Mouse (Mus musculus): ENCODE measurements around the gene Kank1. TPM values are rescaled to one million over a fixed set of nuclear protein-coding genes. Genes with fewer than 3 reads are reported as not detected.
A peak's percentile ranks its signal among the peaks of the same experiment; 100 is the strongest.

The Kank1 gene
- polyA plus RNA-seq, 1 experiment from 2014 or later: 23.0 TPM

- no peak for ATAC-seq (ENCODE audit: insufficient read depth, low FRiP score, low read depth)
- Histone ChIP-seq H3K4me3 (replicated peaks) (no peak overlapping the region), H3K4me2 (no peak overlapping the region), H3K9ac (no peak overlapping the region), H3K4me1 (no peaks in the 10 kb centered on the region), H3K9me3 (no peaks in the 10 kb centered on the region), H3K36me3 (no peaks in the 10 kb centered on the region), H3K27ac (no peak overlapping the region), H3K27me3 (replicated peaks) (no peaks in the 10 kb centered on the region)
- 47% methylated on average over 7 of the region's 7 CpGs for WGBS
These were observed 87.5 kb downstream of the Kank1 start for GRCm38 (mm10) chr19:25324265-25324664.

GRCm38 (mm10) chr19:25325113-25326001, 88.6 kb downstream of the Kank1 start:
- Histone ChIP-seq H3K4me2 (no peak overlapping the region), H3K27ac (no peak overlapping the region), H3K4me3 (replicated peaks) (no peak overlapping the region), H3K9ac (no peak overlapping the region), H3K27me3 (replicated peaks) (no peaks in the 10 kb centered on the region), H3K4me1 (no peaks in the 10 kb centered on the region), H3K36me3 (no peaks in the 10 kb centered on the region), H3K9me3 (no peaks in the 10 kb centered on the region)
- WGBS: 70% methylated on average over 9 of the region's 9 CpGs
- peak; percentile 43; the same call in 1 of the 2 replicates for ATAC-seq (ENCODE audit: insufficient read depth, low FRiP score, low read depth)

- Histone ChIP-seq H3K9me3 (no peaks in the 10 kb centered on the region), H3K4me3 (replicated peaks) (no peak overlapping the region), H3K4me1 (no peaks in the 10 kb centered on the region), H3K36me3 (no peaks in the 10 kb centered on the region), H3K27me3 (replicated peaks) (no peaks in the 10 kb centered on the region), H3K27ac (no peak overlapping the region), H3K4me2 (no peak overlapping the region), H3K9ac (no peak overlapping the region)
- 65% methylated on average over 4 of the region's 4 CpGs for WGBS
- no peak for ATAC-seq (ENCODE audit: insufficient read depth, low FRiP score, low read depth)
These were observed 89.2 kb downstream of the Kank1 start for GRCm38 (mm10) chr19:25326002-25326300.

- 65% methylated on average over 6 of the region's 6 CpGs for WGBS
- ATAC-seq (ENCODE audit: insufficient read depth, low FRiP score, low read depth): no peak
These were observed 90.9 kb downstream of the Kank1 start for GRCm38 (mm10) chr19:25327633-25328032.

GRCm38 (mm10) chr19:25334360-25334759, 97.6 kb downstream of the Kank1 start:
- Histone ChIP-seq H3K9me3 (no peaks in the 10 kb centered on the region), H3K4me2 (no peak overlapping the region), H3K4me3 (replicated peaks) (no peak overlapping the region), H3K27me3 (replicated peaks) (no peaks in the 10 kb centered on the region), H3K4me1 (no peaks in the 10 kb centered on the region), H3K36me3 (no peaks in the 10 kb centered on the region), H3K9ac (no peak overlapping the region), H3K27ac (no peak overlapping the region)
- WGBS: 73% methylated on average over 3 of the region's 3 CpGs
- ATAC-seq (ENCODE audit: insufficient read depth, low FRiP score, low read depth): no peak

More at GRCm38 (mm10) chr19:25327633-25328032, 90.9 kb downstream of the Kank1 start:
- no peak overlapping the region for H3K4me3 ChIP-seq (replicated peaks)
- no peaks in the 10 kb centered on the region for H3K4me1 ChIP-seq
- no peaks in the 10 kb centered on the region for H3K36me3 ChIP-seq
- no peak overlapping the region for H3K27ac ChIP-seq
- H3K4me2 ChIP-seq: no peak overlapping the region
- H3K9ac ChIP-seq: no peak overlapping the region
- H3K27me3 ChIP-seq (replicated peaks): no peaks in the 10 kb centered on the region
- H3K9me3 ChIP-seq: no peaks in the 10 kb centered on the region

- Histone ChIP-seq H3K9me3 (no peaks in the 10 kb centered on the region), H3K4me2 (no peak overlapping the region), H3K36me3 (no peaks in the 10 kb centered on the region), H3K27ac (no peak overlapping the region), H3K4me3 (replicated peaks) (no peak overlapping the region), H3K4me1 (no peaks in the 10 kb centered on the region), H3K27me3 (replicated peaks) (no peaks in the 10 kb centered on the region), H3K9ac (no peak overlapping the region)
- 74% methylated on average over 8 of the region's 8 CpGs for WGBS
- no peak for ATAC-seq (ENCODE audit: insufficient read depth, low FRiP score, low read depth)
These were observed 100.0 kb downstream of the Kank1 start for GRCm38 (mm10) chr19:25336731-25337130.

GRCm38 (mm10) chr19:25340630-25341620, 104.2 kb downstream of the Kank1 start:
- H3K4me2 ChIP-seq: no peak overlapping the region
- no peak overlapping the region for H3K4me3 ChIP-seq (replicated peaks)
- no peak overlapping the region for H3K9ac ChIP-seq
- H3K9me3 ChIP-seq: no peaks in the 10 kb centered on the region
- no peaks in the 10 kb centered on the region for H3K27me3 ChIP-seq (replicated peaks)
- no peak for ATAC-seq (ENCODE audit: insufficient read depth, low FRiP score, low read depth)
- H3K36me3 ChIP-seq: no peaks in the 10 kb centered on the region
- no peak overlapping the region for H3K27ac ChIP-seq
- 45% methylated on average over 11 of the region's 11 CpGs for WGBS
- 0 out of 2 replicates have a peak, but pooled peaks cover 7% of the 10 kb centered on the region for H3K4me1 ChIP-seq

GRCm38 (mm10) chr19:25342026-25342425, 105.3 kb downstream of the Kank1 start:
- no peaks in the 10 kb centered on the region for H3K9me3 ChIP-seq
- no peak overlapping the region for H3K4me2 ChIP-seq
- ATAC-seq (ENCODE audit: insufficient read depth, low FRiP score, low read depth): no peak
- H3K4me3 ChIP-seq (replicated peaks): no peak overlapping the region
- no peaks in the 10 kb centered on the region for H3K27me3 ChIP-seq (replicated peaks)
- H3K4me1 ChIP-seq: 0 out of 2 replicates have a peak, but pooled peaks cover 7% of the 10 kb centered on the region
- 87% methylated on average over 5 of the region's 5 CpGs for WGBS
- H3K27ac ChIP-seq: no peak overlapping the region
- no peak overlapping the region for H3K9ac ChIP-seq
- H3K36me3 ChIP-seq: no peaks in the 10 kb centered on the region

- Histone ChIP-seq H3K4me3 (replicated peaks) (no peak overlapping the region), H3K9ac (no peak overlapping the region)
These were observed 107.0 kb downstream of the Kank1 start for GRCm38 (mm10) chr19:25343657-25344322.

GRCm38 (mm10) chr19:25344371-25344770, 107.6 kb downstream of the Kank1 start:
- Histone ChIP-seq H3K9ac (no peak overlapping the region), H3K4me1 (0 out of 2 replicates have a peak, but pooled peaks cover 7% of the 10 kb centered on the region), H3K27ac (peak overlapping the region; percentile 21; the same call in 1 of the 2 replicates), H3K36me3 (no peaks in the 10 kb centered on the region), H3K4me3 (replicated peaks) (no peak overlapping the region), H3K27me3 (replicated peaks) (no peaks in the 10 kb centered on the region), H3K9me3 (no peaks in the 10 kb centered on the region), H3K4me2 (peak overlapping the region; percentile 27; the same call in 1 of the 2 replicates)
- no peak for ATAC-seq (ENCODE audit: insufficient read depth, low FRiP score, low read depth)
- 32% methylated on average over 6 of the region's 6 CpGs for WGBS

More at GRCm38 (mm10) chr19:25343657-25344322, 107.0 kb downstream of the Kank1 start:
- Histone ChIP-seq H3K36me3 (no peaks in the 10 kb centered on the region), H3K4me2 (peak overlapping the region; percentile 27), H3K27ac (peak overlapping the region; percentile 21; the same call in 1 of the 2 replicates), H3K9me3 (no peaks in the 10 kb centered on the region), H3K27me3 (replicated peaks) (no peaks in the 10 kb centered on the region), H3K4me1 (0 out of 2 replicates have a peak, but pooled peaks cover 7% of the 10 kb centered on the region)
- peak; percentile 79 for ATAC-seq (ENCODE audit: insufficient read depth, low FRiP score, low read depth)
- 35% methylated on average over 16 of the region's 16 CpGs for WGBS

- no peak for ATAC-seq (ENCODE audit: insufficient read depth, low FRiP score, low read depth)
- H3K4me1 ChIP-seq: 0 out of 2 replicates have a peak, but pooled peaks cover 7% of the 10 kb centered on the region
- no peak overlapping the region for H3K4me2 ChIP-seq
- no peak overlapping the region for H3K9ac ChIP-seq
- no peak overlapping the region for H3K27ac ChIP-seq
- no peak overlapping the region for H3K4me3 ChIP-seq (replicated peaks)
- H3K9me3 ChIP-seq: no peaks in the 10 kb centered on the region
- no peaks in the 10 kb centered on the region for H3K36me3 ChIP-seq
- no peaks in the 10 kb centered on the region for H3K27me3 ChIP-seq (replicated peaks)
- WGBS: 88% methylated on average over 5 of the region's 5 CpGs
These were observed 109.2 kb downstream of the Kank1 start for GRCm38 (mm10) chr19:25345972-25346371.
